Mouse (Mus musculus): ENCODE data around the gene Traf7. TPM values are rescaled to one million over a fixed set of nuclear protein-coding genes. Genes with fewer than 3 reads are reported as not detected.

The Traf7 gene
- total RNA-seq, 2 experiments from 2014 or later = 84.8 to 143 TPM

GRCm38 (mm10) chr17:24481027-24481815, 46.5 kb downstream of the Traf7 start:
- ATAC-seq (replicated peaks; ENCODE audit: low FRiP score, low TSS enrichment, poor library complexity, severe bottlenecking) = no peak

GRCm38 (mm10) chr17:24480201-24480826, 47.4 kb downstream of the Traf7 start:
- no peak for ATAC-seq (replicated peaks; ENCODE audit: low FRiP score, low TSS enrichment, poor library complexity, severe bottlenecking)

- no peak for ATAC-seq (replicated peaks; ENCODE audit: low FRiP score, low TSS enrichment, poor library complexity, severe bottlenecking)
Observed at GRCm38 (mm10) chr17:24479431-24479830, 48.3 kb downstream of the Traf7 start.

GRCm38 (mm10) chr17:24478663-24479380, 48.9 kb downstream of the Traf7 start, which contains the start of gene Mlst8:
Mlst8 (minus strand) TSS chr17:24479078.
- peak; percentile 90 for ATAC-seq (replicated peaks; ENCODE audit: low FRiP score, low TSS enrichment, poor library complexity, severe bottlenecking)

GRCm38 (mm10) chr17:24477985-24478600, 49.6 kb downstream of the Traf7 start:
- ATAC-seq (replicated peaks; ENCODE audit: low FRiP score, low TSS enrichment, poor library complexity, severe bottlenecking) = 0 out of 2 replicates have a peak, but pooled peaks have one; percentile 7

- ATAC-seq (replicated peaks; ENCODE audit: low FRiP score, low TSS enrichment, poor library complexity, severe bottlenecking) = no peak
Observed at GRCm38 (mm10) chr17:24477053-24477984, 50.4 kb downstream of the Traf7 start.

- ATAC-seq (replicated peaks; ENCODE audit: low FRiP score, low TSS enrichment, poor library complexity, severe bottlenecking) = no peak
Observed at GRCm38 (mm10) chr17:24476022-24476776, 51.5 kb downstream of the Traf7 start.

- no peak for ATAC-seq (replicated peaks; ENCODE audit: low FRiP score, low TSS enrichment, poor library complexity, severe bottlenecking)
Observed at GRCm38 (mm10) chr17:24475586-24475985, 52.2 kb downstream of the Traf7 start.

- no peak for ATAC-seq (replicated peaks; ENCODE audit: low FRiP score, low TSS enrichment, poor library complexity, severe bottlenecking)
Observed at GRCm38 (mm10) chr17:24474557-24474956, 53.2 kb downstream of the Traf7 start.

- ATAC-seq (replicated peaks; ENCODE audit: low FRiP score, low TSS enrichment, poor library complexity, severe bottlenecking) = no peak
Observed at GRCm38 (mm10) chr17:24473612-24474275, 54.0 kb downstream of the Traf7 start, which contains the start of gene Bricd5. Bricd5 (plus strand) TSS chr17:24473884.

- ATAC-seq (replicated peaks; ENCODE audit: low FRiP score, low TSS enrichment, poor library complexity, severe bottlenecking) = no peak
Observed at GRCm38 (mm10) chr17:24472512-24472911, 55.2 kb downstream of the Traf7 start.

- no peak for ATAC-seq (replicated peaks; ENCODE audit: low FRiP score, low TSS enrichment, poor library complexity, severe bottlenecking)
Observed at GRCm38 (mm10) chr17:24470701-24471527, 56.8 kb downstream of the Traf7 start.

GRCm38 (mm10) chr17:24469910-24470602, 57.7 kb downstream of the Traf7 start, which contains the start of the genes E4f1 and Pgp:
E4f1 (minus strand) TSS chr17:24470313.
Pgp (plus strand) TSS chr17:24470392.
- peak; percentile 91 for ATAC-seq (replicated peaks; ENCODE audit: low FRiP score, low TSS enrichment, poor library complexity, severe bottlenecking)

- ATAC-seq (replicated peaks; ENCODE audit: low FRiP score, low TSS enrichment, poor library complexity, severe bottlenecking) = no peak
Observed at GRCm38 (mm10) chr17:24469336-24469909, 58.3 kb downstream of the Traf7 start.

- no peak for ATAC-seq (replicated peaks; ENCODE audit: low FRiP score, low TSS enrichment, poor library complexity, severe bottlenecking)
Observed at GRCm38 (mm10) chr17:24468636-24469246, 59.0 kb downstream of the Traf7 start.
